Mouse (Mus musculus) spleen, adult 2 months (tissue): ENCODE measurements around the gene Abhd10.

Experiments used
- CTCF ChIP-seq: fragments of 200-500 bp; IDR thresholded peaks from 2 replicates; pipeline ENCODE4 v1.5.1; 2011; ENCODE audit warnings: mild to moderate bottlenecking, inconsistent platforms; ENCODE audit not compliant: insufficient read depth, insufficient read length, insufficient replicate concordance; ENCODE audit errors: extremely low read depth
- POLR2A ChIP-seq: fragments of 200-500 bp; IDR thresholded peaks from 2 replicates; pipeline ENCODE4 v1.6.1; 2011; ENCODE audit warnings: low read depth, low read length, inconsistent platforms

- TF ChIP-seq CTCF (no peak), POLR2A (no peak)
These were observed 32.1 kb upstream of the Abhd10 start for GRCm38 (mm10) chr16:45774813-45775212.
